Mouse (Mus musculus) liver, embryonic 14.5 days (tissue): Measurements from ENCODE around the gene Fbln2. TPM values are rescaled to one million over a fixed set of nuclear protein-coding genes. Genes with fewer than 3 reads are reported as not detected.

Experiments used
- ATAC-seq: fragments of 200-750 bp; cut with Nextera tagmentation; 2 replicates; pipeline ENCODE4 v1.8.0; 2017; ENCODE audit warnings: moderate number of reproducible peaks, mild to moderate bottlenecking, moderate library complexity; ENCODE audit not compliant: insufficient read depth
- DNase-seq, 3 experiments: peaks; one replicate each; pipeline ENCODE4 v3.0.0-alpha.2; 2012 to 2013; ENCODE audit warnings: low read depth in 3 of 3, low spot score in 3 of 3
- H3K27ac ChIP-seq: fragments of 300-500 bp; sonication (generic); 2 replicates; pipeline ENCODE4 v1.5.1; 2014; ENCODE audit warnings: moderate library complexity, mild to moderate bottlenecking, control low read depth, inconsistent platforms
- H3K27me3 ChIP-seq: fragments of 300-500 bp; sonication (generic); 2 replicates; pipeline ENCODE4 v1.6.1; 2014; ENCODE audit warnings: mild to moderate bottlenecking, low read length, moderate library complexity; ENCODE audit not compliant: control insufficient read depth, insufficient read depth
- H3K36me3 ChIP-seq: fragments of 300-500 bp; sonication (generic); replicated peaks from 2 replicates; pipeline ENCODE4 v1.6.1; 2014; ENCODE audit warnings: low read depth; ENCODE audit not compliant: control insufficient read depth, insufficient read depth
- H3K4me1 ChIP-seq, 2 experiments: fragments of 200-500 bp in 1 of 2; fragments of 300-500 bp in 1 of 2; sonication (generic) in 1 of 2; replicated peaks; 2 replicates each; pipeline ENCODE4 v1.6.1; 2012 to 2014; ENCODE audit warnings: antibody characterized with exemption in 1 of 2, inconsistent platforms in 1 of 2, low read length in 1 of 2; ENCODE audit not compliant: control insufficient read depth in 2 of 2, insufficient read depth in 2 of 2
- H3K4me2 ChIP-seq: fragments of 300-500 bp; sonication (generic); 2 replicates; pipeline ENCODE4 v1.6.1; 2014; ENCODE audit warnings: low read depth, mild to moderate bottlenecking, control low read depth, moderate library complexity
- H3K4me3 ChIP-seq, 2 experiments: fragments of 200-500 bp in 1 of 2; fragments of 300-500 bp in 1 of 2; sonication (generic) in 1 of 2; 2 replicates each; pipeline ENCODE4 v1.5.1; 2012 to 2014; ENCODE audit warnings: low read depth in 2 of 2, low read length in 2 of 2, mild to moderate bottlenecking in 2 of 2, control low read depth in 1 of 2, inconsistent platforms in 1 of 2, moderate library complexity in 1 of 2; ENCODE audit not compliant: insufficient read depth in 1 of 2
- H3K9ac ChIP-seq: fragments of 300-500 bp; sonication (generic); replicated peaks from 2 replicates; pipeline ENCODE4 v1.6.1; 2014; ENCODE audit warnings: mild to moderate bottlenecking, control low read depth, moderate library complexity
- H3K9me3 ChIP-seq: fragments of 300-500 bp; sonication (generic); 2 replicates; pipeline ENCODE4 v1.6.1; 2016; ENCODE audit warnings: low read length, mixed read lengths; ENCODE audit not compliant: control insufficient read depth
- CTCF ChIP-seq: IDR thresholded peaks from 2 replicates; pipeline ENCODE4 v1.5.1; 2016; ENCODE audit warnings: antibody characterized with exemption, low read depth, control low read depth
- EP300 ChIP-seq: IDR thresholded peaks from 2 replicates; pipeline ENCODE4 v1.6.1; 2016; ENCODE audit warnings: antibody characterized with exemption, low read depth
- WGBS: fragments of 180-500 bp; shearing (Covaris S2); extraction: QIAGEN DNeasy Blood & Tissue Kit; methylation state at CpG from one replicate; pipeline ENCODE4 v1.1.7; 2014; ENCODE audit not compliant: insufficient replicate concordance; 5-methylcytosine and 5-hydroxymethylcytosine counted together
- polyA plus RNA-seq, 2 experiments: library from polyadenylated mRNA; depleted of rRNA in 1 of 2; stranded (reverse) in 1 of 2; unstranded in 1 of 2; fragments of >200 nt; fragmentation: Nextera tagmentation in 1 of 2; extraction: Ambion mirVana in 1 of 2; gene quantifications; 2 replicates each; pipeline versions ENCODE4 v1.2.1 to v1.2.3; 2012 to 2014

Fbln2 gene
- polyA plus RNA-seq, 2 experiments, result 4.3 to 5.1 TPM

- no peak overlapping the region for H3K4me3 ChIP-seq
- WGBS, result 41% methylated on average over 1 of the region's 1 CpGs
- no peaks in the 10 kb centered on the region for H3K9me3 ChIP-seq
- no peaks in the 10 kb centered on the region for H3K36me3 ChIP-seq
- no peak for TF ChIP-seq EP300
- TF ChIP-seq CTCF, result no peak
- H3K9ac ChIP-seq, result no peak overlapping the region
- no peak overlapping the region for H3K27ac ChIP-seq
- H3K4me2 ChIP-seq, result no peak overlapping the region
- peaks cover 5% of the 10 kb centered on the region for H3K27me3 ChIP-seq
- DNase-seq, result no peak
- no peaks in the 10 kb centered on the region for H3K4me1 ChIP-seq
- no peak for ATAC-seq
These were observed 3.2 kb downstream of the Fbln2 start for GRCm38 (mm10) chr6:91215454-91215853.

GRCm38 (mm10) chr6:91218445-91218844, 6.2 kb downstream of the Fbln2 start:
- no peak for ATAC-seq
- 42% methylated on average over 9 of the region's 9 CpGs for WGBS
- H3K9ac ChIP-seq, result no peak overlapping the region

GRCm38 (mm10) chr6:91218871-91219270, 6.6 kb downstream of the Fbln2 start:
- Histone ChIP-seq H3K4me3 (no peak overlapping the region), H3K27ac (no peak overlapping the region), H3K4me1 (no peaks in the 10 kb centered on the region), H3K27me3 (no peaks in the 10 kb centered on the region; the same call in 1 of the 2 replicates), H3K9ac (no peak overlapping the region), H3K9me3 (no peaks in the 10 kb centered on the region), H3K36me3 (no peaks in the 10 kb centered on the region), H3K4me2 (no peak overlapping the region)
- TF ChIP-seq EP300 (no peak), CTCF (peak; percentile 28; the same call in 1 of the 2 replicates)
- 40% methylated on average over 3 of the region's 3 CpGs for WGBS
- ATAC-seq (no peak), DNase-seq (no peak)

More at GRCm38 (mm10) chr6:91218445-91218844, 6.2 kb downstream of the Fbln2 start:
- Histone ChIP-seq H3K27ac (no peak overlapping the region), H3K4me1 (no peaks in the 10 kb centered on the region), H3K4me3 (no peak overlapping the region), H3K9me3 (no peaks in the 10 kb centered on the region), H3K4me2 (no peak overlapping the region), H3K27me3 (no peaks in the 10 kb centered on the region; the same call in 1 of the 2 replicates), H3K36me3 (no peaks in the 10 kb centered on the region)
- no peak for TF ChIP-seq CTCF
- no peak for DNase-seq

GRCm38 (mm10) chr6:91220062-91220461, 7.8 kb downstream of the Fbln2 start:
- no peak for ATAC-seq
- Histone ChIP-seq H3K27me3 (no peaks in the 10 kb centered on the region), H3K27ac (no peak overlapping the region), H3K36me3 (no peaks in the 10 kb centered on the region), H3K4me1 (no peaks in the 10 kb centered on the region), H3K9ac (no peak overlapping the region), H3K4me2 (no peak overlapping the region), H3K4me3 (no peak overlapping the region), H3K9me3 (no peaks in the 10 kb centered on the region)
- DNase-seq, result no peak
- TF ChIP-seq CTCF, result no peak
- no peak for TF ChIP-seq EP300

- H3K36me3 ChIP-seq, result no peaks in the 10 kb centered on the region
- TF ChIP-seq EP300, result no peak
- TF ChIP-seq CTCF, result no peak
- ATAC-seq, result no peak
- no peak overlapping the region for H3K4me3 ChIP-seq
- no peaks in the 10 kb centered on the region for H3K4me1 ChIP-seq
- H3K27me3 ChIP-seq, result no peaks in the 10 kb centered on the region
- H3K9me3 ChIP-seq, result no peaks in the 10 kb centered on the region
- H3K27ac ChIP-seq, result no peak overlapping the region
- 1% methylated on average over 3 of the region's 3 CpGs for WGBS
- no peak overlapping the region for H3K4me2 ChIP-seq
- no peak overlapping the region for H3K9ac ChIP-seq
- peak in 1 of 3 experiments; percentile 2 for DNase-seq
These were observed 8.8 kb downstream of the Fbln2 start for GRCm38 (mm10) chr6:91221094-91221493.
